Mouse (Mus musculus): Measurements from ENCODE around the gene Gnao1. TPM values are rescaled to one million over a fixed set of nuclear protein-coding genes. Genes with fewer than 3 reads are reported as not detected.

Gnao1 gene
- 10 to 100 TPM; 28.9 to 29.2 TPM for total RNA-seq (2021)

GRCm38 (mm10) chr8:93809686-93810027 lies at the start of gene Gnao1:
Gene Gnao1, plus strand, starts transcription at chr8:93809966.
- no peak for DNase-seq

DNA sequence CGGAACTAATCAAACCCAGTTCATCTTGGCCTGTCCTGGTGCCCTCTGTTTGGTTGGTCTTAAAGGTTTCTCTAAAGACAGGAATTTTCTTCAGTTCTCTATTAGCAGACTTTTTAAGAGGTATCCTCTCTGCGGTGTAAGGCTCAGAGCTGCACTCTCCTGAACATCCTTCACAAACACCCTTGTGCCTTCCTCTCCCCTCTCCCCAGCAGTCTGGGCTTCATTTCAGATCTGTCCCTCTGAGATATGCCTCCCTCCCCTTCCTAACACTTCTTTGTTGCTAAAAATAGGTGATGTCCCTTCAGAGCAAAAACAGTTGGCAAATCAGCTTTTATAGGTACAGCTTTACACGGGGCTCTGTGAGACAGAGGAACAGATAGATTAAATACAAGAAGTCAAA lies 32.2 kb upstream of the Gnao1 start:
- peak; percentile 6 for DNase-seq

DNA sequence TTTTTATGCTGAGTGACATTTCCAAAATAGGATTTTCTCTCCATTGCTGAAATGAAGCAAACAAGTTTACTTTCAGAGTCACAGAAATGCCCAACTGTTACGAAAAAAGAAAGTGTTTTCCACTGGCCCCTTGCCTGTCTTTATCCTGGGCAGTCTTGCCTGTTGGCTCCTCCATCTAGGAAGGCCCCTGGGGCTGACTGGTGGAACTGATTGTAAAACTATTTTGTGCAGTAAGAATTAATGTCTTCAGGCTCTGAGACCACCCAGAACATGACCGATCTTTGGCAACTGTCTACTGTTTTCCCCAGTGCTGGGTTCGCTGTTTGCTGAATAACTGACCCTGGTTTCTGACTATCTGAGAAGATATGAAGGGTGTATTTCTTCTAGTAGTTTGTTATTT lies 540 bp upstream of the Gnao1 start:
- DNase-seq: no peak

GRCm38 (mm10) chr8:93810028-93810858 lies 477 bp downstream of the Gnao1 start:
- peak; percentile 90 for DNase-seq

- DNase-seq: no peak
Observed at GRCm38 (mm10) chr8:93810859-93811602, 1.3 kb downstream of the Gnao1 start.

- no peak for DNase-seq
Observed at GRCm38 (mm10) chr8:93811719-93812475, 2.1 kb downstream of the Gnao1 start.

DNA sequence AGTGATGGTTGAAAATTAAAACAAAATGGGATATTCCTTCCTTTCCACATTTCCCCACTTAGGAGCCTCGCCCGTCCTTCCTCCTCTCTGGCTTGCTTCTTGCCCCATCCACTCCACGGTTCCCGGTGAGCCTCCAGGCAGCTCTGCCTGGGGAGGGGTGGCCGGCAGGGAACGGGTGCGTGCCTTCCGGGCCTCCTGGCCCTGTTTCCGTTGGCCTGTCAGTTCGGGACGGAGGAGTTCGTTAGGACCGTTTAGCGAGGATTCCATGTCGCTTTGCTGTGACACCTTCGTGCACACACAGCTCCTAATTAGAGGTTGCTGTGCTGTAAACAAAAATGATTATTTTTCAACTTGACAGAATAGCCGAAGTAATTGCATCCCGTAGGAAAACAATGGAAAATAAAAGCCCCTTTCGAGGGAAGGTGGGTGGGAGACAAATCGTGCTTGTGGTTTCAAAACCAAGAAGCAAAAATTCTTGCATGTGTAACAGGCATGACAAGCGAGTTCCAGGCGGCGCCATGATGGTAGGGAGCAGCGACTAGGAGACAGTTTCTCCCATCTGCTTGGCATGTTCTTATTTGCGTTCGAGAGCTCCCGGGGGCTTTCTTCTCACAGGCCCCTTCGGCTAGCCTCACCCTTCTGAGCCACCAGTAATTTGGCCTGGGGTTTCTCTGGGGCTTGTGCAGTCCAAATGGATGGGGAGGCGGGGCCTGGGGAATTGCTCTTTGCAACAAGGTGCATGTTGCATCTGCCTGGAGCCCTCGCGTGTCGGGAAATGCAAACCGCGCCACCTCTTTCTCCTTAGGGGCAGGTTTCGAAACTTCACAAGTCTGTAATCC lies 3.0 kb downstream of the Gnao1 start:
- no peak for DNase-seq

DNA sequence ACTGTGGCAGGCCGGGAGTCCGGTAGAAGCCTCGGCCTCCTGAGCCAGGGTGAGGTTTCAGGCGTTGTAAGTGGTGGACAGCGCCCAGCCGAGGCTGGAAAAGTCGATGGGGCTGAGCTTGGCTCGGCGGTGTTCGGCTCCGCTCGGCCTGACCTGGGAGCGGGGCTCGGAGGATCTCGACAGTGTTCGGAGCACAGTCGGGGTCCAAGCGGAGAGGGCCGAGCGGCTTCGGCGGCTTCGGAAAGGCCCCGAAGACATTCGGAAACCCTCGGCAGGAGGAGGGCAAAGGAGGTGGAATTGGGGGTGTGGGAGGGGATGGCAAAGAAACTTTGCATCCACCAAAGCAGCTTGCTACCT lies 3.6 kb downstream of the Gnao1 start:
- peak; percentile 96 for DNase-seq

GRCm38 (mm10) chr8:93814266-93814665 lies 4.5 kb downstream of the Gnao1 start:
- DNase-seq: no peak

- no peak for DNase-seq
Observed at GRCm38 (mm10) chr8:93816226-93816625, 6.5 kb downstream of the Gnao1 start.

- DNase-seq: no peak
Observed at GRCm38 (mm10) chr8:93817366-93817765, 7.6 kb downstream of the Gnao1 start.

- no peak for DNase-seq
Observed at GRCm38 (mm10) chr8:93819929-93820328, 10.2 kb downstream of the Gnao1 start.

GRCm38 (mm10) chr8:93821327-93821726 lies 11.6 kb downstream of the Gnao1 start:
- DNase-seq: no peak

- no peak for DNase-seq
Observed at GRCm38 (mm10) chr8:93825317-93825716, 15.6 kb downstream of the Gnao1 start.

- no peak for DNase-seq
Observed at GRCm38 (mm10) chr8:93830626-93831025, 20.9 kb downstream of the Gnao1 start.

DNA sequence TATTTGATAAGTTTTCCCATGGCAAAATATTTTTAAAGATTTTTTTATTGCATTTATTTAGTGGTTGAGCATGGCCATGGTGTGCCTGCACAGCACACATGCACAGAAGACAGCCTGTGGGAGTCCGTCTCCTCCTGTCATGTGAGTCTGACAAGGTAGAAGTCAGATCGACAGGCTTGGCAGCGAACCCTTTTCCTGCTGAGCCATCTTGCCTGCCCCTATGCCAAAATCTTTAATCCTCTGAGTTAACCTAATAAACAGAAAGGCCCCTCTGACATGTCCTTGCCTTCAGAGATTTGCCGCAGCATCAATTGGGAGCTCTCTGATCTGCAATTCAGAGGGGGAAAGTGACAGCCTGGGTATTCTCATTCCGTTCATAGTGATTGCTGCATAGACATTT lies 26.0 kb downstream of the Gnao1 start:
- no peak for DNase-seq

- DNase-seq: no peak
Observed at GRCm38 (mm10) chr8:93839113-93839512, 29.3 kb downstream of the Gnao1 start.

GRCm38 (mm10) chr8:93840486-93840885 lies 30.7 kb downstream of the Gnao1 start:
- DNase-seq: no peak

- DNase-seq: peak; percentile 71
Observed at GRCm38 (mm10) chr8:93840956-93841752, 31.4 kb downstream of the Gnao1 start.

DNA sequence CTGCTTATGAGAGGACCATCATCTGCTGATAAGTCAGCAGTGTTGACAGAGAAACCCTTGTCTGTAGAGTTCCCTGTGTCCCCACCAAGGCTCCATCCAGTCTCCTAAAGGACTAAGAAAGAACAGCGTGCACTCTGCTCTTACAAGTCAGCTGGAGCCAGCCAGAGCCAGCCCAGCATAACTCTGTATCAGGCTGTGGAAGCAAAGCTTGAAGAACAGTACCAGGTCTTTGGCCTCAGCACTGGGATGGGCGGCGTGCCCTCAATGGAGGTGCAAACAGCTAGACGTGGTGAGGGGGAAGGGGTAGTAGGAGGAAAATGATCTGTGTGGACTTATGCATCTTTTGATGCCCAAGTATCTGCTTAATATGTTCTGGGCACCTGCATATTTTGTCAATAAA lies 32.8 kb downstream of the Gnao1 start:
- no peak for DNase-seq

DNA sequence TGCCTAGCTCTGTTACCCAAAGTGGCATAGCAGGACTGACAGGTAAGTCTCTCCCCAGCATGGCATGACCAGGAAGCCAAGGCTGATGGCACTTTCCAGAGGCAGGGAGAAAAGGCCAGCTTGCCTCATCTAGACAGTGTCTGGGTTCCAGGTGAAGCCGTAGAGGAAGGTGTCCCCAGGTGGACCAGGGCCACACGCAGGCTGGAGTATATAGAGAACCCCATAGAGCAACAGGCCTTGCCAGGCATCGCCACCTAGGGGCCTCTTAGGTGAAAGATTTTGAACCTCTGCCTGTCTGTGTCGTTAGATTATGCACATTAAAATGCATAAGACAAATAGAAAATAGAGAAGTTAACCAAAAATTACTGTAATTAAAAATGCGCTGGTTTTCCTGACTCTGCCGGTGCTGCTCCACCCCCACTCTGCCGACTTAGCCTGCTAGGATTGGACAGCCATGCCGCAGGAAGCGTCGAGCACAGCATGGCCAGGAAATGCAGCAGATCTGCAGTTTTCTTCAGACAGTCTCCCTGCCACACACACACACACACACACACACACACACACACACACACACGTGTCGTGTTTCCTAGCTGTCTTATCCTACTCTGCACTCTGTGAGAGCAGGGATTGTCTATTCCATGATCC lies 34.2 kb downstream of the Gnao1 start:
- peak; percentile 23 for DNase-seq

Measured in heart, postnatal 4 days (tissue).